Mouse (Mus musculus) small intestine, adult 2 months (tissue): Measurements from ENCODE around the gene Gdap1l1.
"Not testable (repeated sequence)": the region's sequence is repeated elsewhere in the genome, so short reads cannot be mapped to it uniquely, and the experiment has no call there.

Experiments
- CTCF ChIP-seq: fragments of 200-500 bp; IDR thresholded peaks from 2 replicates; pipeline ENCODE4 v1.5.1; 2012; ENCODE audit warnings: low read depth, mild to moderate bottlenecking, control low read depth, inconsistent platforms, low read length, moderate library complexity, mixed read lengths; ENCODE audit not compliant: insufficient replicate concordance, insufficient read length; ENCODE audit errors: extremely low read depth
- POLR2A ChIP-seq: fragments of 200-500 bp; IDR thresholded peaks from 2 replicates; pipeline ENCODE4 v1.6.1; 2012; ENCODE audit warnings: low read depth, mild to moderate bottlenecking, control low read depth, inconsistent platforms, low read length, moderate library complexity

DNA sequence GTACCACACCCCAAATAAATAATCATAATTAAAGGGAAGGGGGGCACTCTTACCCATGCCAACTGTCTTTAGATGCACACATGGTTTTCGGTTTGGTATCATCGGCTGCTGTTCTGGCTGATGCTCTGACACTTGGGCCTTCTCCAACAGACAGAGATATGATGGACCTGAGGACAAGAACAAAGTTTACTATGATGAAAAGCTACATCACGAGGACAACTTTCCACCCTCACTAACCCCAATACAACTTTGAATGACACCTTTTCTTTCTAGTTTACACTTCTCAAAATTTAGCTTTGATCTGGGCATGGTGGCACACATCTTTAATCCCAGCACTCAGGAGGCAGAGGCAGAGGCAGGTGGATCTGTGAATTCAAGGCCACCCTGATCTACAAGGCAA lies 26.9 kb upstream of the Gdap1l1 start:
- not testable (repeated sequence) for TF ChIP-seq POLR2A, CTCF
